Mouse (Mus musculus): ENCODE results near the gene Bcorl1.

GRCm38 (mm10) chrX:48441954-48442353 is 100.8 kb downstream of the Bcorl1 start:
- TF ChIP-seq POLR2A (IDR thresholded peaks at IDR 0.05; ENCODE audit: extremely low read depth, insufficient read depth, low read length) (no peak), CTCF (IDR thresholded peaks at IDR 0.05; ENCODE audit: low read depth, low read length) (no peak)

Measured in liver, adult 2 months (tissue).